Mouse (Mus musculus) ES-E14 (cell line): Measurements from ENCODE around the gene Inpp5e.

Experiments used
- CHD2 ChIP-seq: IDR thresholded peaks from 2 replicates; pipeline ENCODE4 v1.6.1; 2014; ENCODE audit warnings: mild to moderate bottlenecking, low read depth, low read length, inconsistent platforms
- HCFC1 ChIP-seq: IDR thresholded peaks from 2 replicates; pipeline ENCODE4 v1.6.1; 2012; ENCODE audit warnings: low read length, inconsistent platforms, borderline replicate concordance; ENCODE audit not compliant: insufficient read depth
- MAFK ChIP-seq: IDR thresholded peaks from 2 replicates; pipeline ENCODE4 v1.6.1; 2014; ENCODE audit warnings: mild to moderate bottlenecking, low read depth, low read length, inconsistent platforms; ENCODE audit not compliant: insufficient read depth
- ZC3H11A ChIP-seq: IDR thresholded peaks from 2 replicates; pipeline ENCODE4 v1.6.1; 2012; ENCODE audit warnings: low read depth, mild to moderate bottlenecking, inconsistent platforms, low read length, borderline replicate concordance
- ZNF384 ChIP-seq: IDR thresholded peaks from 2 replicates; pipeline ENCODE4 v1.6.1; 2012; ENCODE audit warnings: low read depth, low read length, inconsistent platforms

DNA sequence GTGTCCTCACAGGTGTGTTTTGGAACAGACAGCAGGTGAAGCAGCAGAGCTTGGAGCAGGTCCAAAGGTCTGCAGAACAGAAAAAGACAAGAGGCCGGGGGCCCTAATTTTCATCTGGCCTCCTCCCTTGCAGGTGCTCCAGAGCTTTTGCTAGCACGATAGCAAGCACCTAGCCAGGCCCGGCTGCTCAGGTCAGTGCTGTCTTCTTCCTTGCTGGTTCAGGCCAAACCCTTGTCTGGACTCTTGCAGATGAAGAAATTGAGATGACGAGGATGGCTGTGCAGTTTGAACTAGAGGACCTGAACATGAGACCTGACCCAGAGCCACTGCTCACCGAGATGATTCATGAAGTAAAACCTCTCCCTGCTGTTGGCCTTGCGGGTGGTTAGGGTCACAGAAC is 17.4 kb downstream of the Inpp5e start:
- no peak for TF ChIP-seq HCFC1
- no peak for TF ChIP-seq ZNF384
- no peak for TF ChIP-seq ZC3H11A
- TF ChIP-seq CHD2, result no peak
- no peak for TF ChIP-seq MAFK
